Mouse (Mus musculus) left cerebral cortex, postnatal 10 days (tissue): ENCODE measurements at regions not wholly inside any gene's neighbourhood (a gene's known extent, or its start where the extent isn't known, plus 50 kb on each side); places are given as distances from the start of the nearest gene placed in this dataset.

Experiments
- DNase-seq, 2 experiments: peaks; one replicate each; pipeline ENCODE4 v3.0.0; 2021 to 2022; ENCODE audit warnings: low spot score in 2 of 2, mixed read lengths in 1 of 2; ENCODE audit errors: extremely low spot score in 1 of 2
- intact Hi-C: fragments of 180-260 bp; cut with DNase I; formaldehyde crosslinking; loops from one replicate; pipeline ENCODE4 v1.15.1; 2025

- no peak for DNase-seq
- intact Hi-C loops: no loop called here
These were observed 99.1 kb upstream of the Ccnd2 start for GRCm38 (mm10) chr6:127250874-127251670.

DNA sequence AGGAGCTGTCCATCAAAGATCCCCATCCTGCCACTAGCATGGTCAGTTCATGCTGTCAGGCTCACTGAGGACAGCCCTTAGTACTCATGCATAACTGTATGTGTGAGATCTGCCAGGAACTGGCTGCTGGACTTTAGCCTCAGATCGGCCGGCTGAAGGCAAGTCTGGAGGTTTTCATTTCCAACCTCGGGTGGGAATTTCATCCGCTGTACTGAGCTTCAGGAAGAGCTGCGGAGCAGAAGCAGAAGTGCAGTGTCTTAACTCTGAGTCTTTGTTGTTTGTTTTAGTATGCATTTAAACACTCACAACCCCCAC, 99.6 kb upstream of the Ccnd2 start:
- no peak for DNase-seq
- intact Hi-C loops: no loop called here

DNA sequence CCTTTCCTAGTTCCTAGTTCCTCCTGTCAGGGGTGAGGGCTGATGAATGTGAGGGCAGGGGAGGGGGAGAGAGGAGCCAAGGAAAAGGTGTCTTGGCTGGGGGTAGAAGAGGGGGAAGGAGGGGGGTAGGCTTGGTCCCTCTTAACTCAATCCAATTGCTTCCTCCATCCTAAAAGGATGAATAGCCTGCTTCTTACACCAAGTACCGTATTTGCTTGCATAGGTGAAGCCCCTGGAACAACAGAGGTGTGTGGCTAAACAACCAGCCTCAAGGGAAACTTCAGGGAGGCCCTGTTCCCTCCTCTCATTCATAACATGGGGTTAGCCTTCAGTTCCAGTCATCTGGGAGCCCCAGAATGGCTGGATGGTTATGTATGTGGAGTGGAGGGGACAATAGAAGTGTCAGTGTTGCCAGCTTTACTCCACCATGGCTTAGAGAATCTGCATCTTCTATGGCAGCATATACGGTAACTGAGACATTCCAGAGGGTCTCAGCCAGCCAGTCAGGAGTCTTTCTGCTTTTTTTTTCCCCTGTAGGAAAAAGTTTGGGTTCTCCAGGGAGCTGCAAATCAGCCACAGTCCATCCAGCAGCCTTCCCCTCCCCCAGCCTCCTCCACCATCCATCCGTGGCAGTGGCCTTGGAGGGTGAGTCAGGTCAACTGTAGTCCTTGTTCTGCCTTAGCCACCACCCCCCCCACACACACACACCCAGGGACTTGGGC, 100.2 kb upstream of the Ccnd2 start:
- no peak for DNase-seq
- intact Hi-C loops: no loop called here

DNA sequence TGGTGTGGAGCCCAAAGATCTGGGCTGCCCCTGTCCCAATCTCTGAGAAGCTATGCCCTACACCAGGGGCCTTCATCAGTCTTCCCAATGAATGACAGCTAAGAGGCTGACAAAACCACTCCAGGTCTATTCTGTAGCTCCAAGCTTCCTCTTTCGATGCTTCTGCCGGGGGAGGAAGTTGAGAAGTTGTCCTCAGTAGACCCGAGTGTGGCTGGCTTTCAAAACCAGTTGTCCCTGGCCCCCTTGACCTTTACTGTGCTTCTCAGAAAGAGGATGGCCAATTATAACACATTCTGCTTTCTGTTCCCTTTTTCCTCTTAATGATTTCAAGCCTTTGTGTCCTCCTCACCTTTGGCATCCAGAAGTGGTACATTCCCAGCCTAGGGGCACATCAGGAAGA, 101.9 kb upstream of the Ccnd2 start:
- intact Hi-C loops: no loop called here

DNA sequence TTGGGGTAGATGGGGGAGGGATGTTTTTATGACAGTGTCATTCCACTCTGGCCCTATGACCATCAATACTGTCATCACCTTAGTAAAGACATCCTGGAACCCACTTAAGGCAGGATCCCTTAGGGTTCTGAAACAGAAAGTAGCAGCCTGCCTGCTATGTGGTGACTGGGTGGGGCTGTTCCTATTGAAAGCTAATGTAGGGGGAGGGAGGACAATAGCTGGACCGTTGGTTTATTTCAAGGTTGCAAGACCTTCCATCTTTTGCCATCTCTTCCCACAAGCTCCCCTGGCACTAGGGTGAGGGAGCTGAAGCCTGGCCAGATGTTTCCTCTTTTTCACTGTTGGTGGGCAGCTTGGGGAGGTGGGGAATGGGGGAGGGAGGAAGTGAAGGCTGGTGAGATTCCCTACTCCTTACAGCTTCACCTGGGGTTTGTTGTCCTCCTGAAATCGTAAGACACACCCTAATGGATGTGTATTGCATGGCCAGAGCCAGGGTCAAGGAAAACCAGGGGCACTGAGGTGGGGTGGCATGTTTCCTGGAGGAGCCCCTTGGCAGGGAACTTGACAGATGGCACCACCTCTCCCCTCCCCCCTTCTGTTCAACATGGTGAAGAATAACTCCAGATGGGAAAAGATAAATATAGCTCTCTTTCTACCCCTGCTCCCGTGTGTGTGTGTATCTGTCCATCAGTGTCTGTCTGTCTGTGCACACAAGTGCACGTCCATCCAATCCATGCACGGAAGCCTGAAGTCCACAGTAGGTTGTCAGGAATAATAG, 112.1 kb upstream of the Ccnd2 start:
- peak in 1 of 2 experiments; percentile 36 for DNase-seq
- intact Hi-C loops: no loop called here

More for the DNA sequence above, 101.9 kb upstream of the Ccnd2 start:
- DNase-seq: peak in 1 of 2 experiments; percentile 18

- DNase-seq: no peak
- intact Hi-C loops: loop anchor here (5.0 kb wide), 1 partner anchor 113 kb away; the partner anchor contains the start of gene Ccnd2
These were observed 113.2 kb upstream of the Ccnd2 start for GRCm38 (mm10) chr6:127265063-127265775.

DNA sequence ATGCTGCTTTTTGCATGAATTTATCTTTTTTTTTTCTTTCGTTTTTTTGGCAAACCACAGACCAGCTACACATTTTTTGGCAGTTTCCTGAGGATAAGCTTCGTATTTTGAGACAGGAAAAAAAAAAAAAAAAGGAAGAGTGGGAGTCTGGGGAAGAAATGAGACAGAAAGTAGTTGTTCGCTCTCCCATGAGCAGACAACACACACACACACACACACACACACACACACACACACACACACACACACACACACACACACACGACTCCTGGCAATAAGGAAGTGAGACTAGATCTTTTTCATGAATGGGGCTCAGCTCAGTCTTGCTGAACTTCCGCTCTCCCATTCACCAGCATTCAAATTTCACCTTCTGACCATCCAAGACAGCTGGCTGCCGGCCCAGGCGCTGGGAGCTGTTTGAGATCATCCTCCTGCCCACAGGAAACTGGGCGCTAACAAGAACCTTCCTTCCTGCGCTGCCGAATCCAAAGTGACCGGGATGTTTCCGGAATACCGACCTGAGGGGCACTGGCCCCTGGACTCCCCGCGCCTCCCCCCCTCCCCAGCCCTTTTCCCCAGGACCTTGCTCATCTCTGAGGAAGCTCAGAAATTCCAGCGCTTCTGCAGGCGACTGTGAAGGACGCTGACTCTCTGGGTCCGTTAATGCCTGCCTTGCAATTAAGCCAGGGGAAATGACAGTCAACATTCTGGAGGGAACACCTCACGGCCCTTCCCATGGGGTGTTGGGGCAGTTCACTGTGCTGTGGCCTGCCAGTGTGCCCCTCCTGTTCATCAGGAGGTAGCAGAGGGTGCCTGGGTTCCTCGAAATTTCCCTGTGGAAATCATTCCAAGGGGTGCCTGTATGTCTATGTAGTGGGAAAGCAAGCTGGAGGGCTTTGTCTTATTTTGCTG, 114.2 kb upstream of the Ccnd2 start:
- intact Hi-C loops: loop anchor here (5.0 kb wide), 1 partner anchor 114 kb away; the partner anchor contains the start of gene Ccnd2
- DNase-seq: peak; percentile 77 to 87

- intact Hi-C loops: loop anchor here (5.0 kb wide), 1 partner anchor 114 kb away; the partner anchor contains the start of gene Ccnd2
These were observed 114.8 kb upstream of the Ccnd2 start for GRCm38 (mm10) chr6:127266813-127267165.

DNA sequence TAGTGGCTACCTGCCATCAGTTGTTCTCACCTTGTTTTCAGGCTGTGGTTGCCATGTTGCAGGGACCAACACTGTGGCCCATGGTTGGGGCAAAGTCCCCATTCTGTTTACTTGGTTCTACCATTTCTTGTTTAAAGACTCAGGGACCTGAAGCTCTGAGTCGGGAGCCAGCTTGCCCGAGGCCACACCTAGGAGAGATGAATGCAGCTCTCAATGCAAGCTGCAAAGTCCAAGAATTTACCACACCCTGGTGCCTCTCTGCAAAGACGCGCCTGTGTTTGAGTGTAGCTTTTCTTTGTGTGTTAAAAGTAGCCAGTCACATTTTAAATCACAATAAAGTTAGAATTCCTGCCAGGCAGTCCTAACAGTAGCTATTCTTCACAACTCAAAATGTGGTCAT, 117.0 kb upstream of the Ccnd2 start:
- no peak for DNase-seq
- intact Hi-C loops: loop anchor here (5.0 kb wide), 1 partner anchor 117 kb away; the partner anchor contains the start of gene Ccnd2

More at GRCm38 (mm10) chr6:127266813-127267165, 114.8 kb upstream of the Ccnd2 start:
- peak; percentile 11 to 42 for DNase-seq

DNA sequence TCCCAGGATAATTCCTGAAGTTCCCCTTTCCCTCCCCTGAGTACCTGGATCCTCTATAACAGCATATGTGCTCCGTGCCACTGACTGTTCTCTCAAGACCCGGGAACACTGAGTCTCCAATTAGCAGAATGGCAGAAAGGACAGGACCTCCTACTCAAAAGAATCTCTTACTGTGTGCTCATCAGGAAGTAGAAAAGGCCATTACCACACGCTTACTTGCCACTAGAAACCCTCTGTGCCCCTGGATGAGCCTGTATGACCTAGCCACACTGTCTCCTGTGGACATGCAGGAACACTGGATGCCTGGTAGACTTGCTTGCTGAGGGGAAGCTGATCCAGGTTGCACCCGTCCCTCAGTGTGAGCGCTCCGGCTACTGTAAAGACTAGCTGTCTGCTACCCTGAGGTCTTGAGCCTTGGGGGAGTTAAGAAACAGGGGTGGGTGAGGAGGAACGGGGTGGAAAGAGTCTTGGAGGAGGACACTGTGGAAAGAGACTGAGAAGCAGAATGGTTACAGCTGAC, 117.6 kb upstream of the Ccnd2 start:
- no peak for DNase-seq
- intact Hi-C loops: loop anchor here (5.0 kb wide), 1 partner anchor 117 kb away; the partner anchor contains the start of gene Ccnd2

GRCm38 (mm10) chr6:127270774-127271173, 118.8 kb upstream of the Ccnd2 start:
- DNase-seq: no peak
- intact Hi-C loops: no loop called here

GRCm38 (mm10) chr6:127271418-127271817, 119.4 kb upstream of the Ccnd2 start:
- intact Hi-C loops: no loop called here

DNA sequence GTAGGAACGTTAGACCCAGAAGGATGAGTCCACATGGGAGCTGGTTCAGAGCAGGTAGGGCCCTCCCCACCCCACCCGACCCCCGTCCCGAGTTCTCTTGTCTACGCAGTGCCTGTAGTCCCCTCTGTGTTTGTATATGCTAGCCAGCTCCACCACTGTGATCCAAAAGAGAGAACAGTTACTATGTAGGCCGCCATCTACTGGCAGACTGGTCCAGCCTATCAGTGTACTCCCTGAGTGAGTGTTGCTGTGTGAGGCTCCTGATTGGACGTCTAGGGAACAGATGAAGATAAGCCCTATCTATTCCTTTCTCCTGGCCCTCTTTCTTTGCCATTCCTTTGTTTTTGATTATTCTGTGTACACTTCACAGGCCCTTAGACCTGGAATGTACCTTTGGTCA, 120.6 kb upstream of the Ccnd2 start:
- DNase-seq: peak in 1 of 2 experiments; percentile 37
- intact Hi-C loops: no loop called here

More at GRCm38 (mm10) chr6:127271418-127271817, 119.4 kb upstream of the Ccnd2 start:
- no peak for DNase-seq

- DNase-seq: no peak
- intact Hi-C loops: no loop called here
These were observed 122.9 kb upstream of the Ccnd2 start for GRCm38 (mm10) chr6:127274732-127275429.

DNA sequence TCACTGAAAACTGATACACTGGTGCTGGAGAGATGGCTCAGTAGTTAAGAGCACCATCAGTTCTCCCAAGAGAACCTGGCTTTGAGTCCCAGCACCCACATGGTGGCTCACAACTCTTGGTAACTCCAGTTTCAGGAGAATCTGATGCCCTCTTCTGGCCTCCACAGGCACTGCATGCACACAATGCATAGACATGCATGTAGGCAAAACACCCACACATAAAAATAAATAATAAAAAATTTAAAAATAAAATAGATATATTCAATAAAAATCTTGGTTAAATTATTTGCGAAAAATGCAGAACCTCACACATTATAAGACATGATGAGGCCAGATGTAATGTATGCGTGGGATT, 123.4 kb upstream of the Ccnd2 start:
- no peak for DNase-seq
- intact Hi-C loops: no loop called here

DNA sequence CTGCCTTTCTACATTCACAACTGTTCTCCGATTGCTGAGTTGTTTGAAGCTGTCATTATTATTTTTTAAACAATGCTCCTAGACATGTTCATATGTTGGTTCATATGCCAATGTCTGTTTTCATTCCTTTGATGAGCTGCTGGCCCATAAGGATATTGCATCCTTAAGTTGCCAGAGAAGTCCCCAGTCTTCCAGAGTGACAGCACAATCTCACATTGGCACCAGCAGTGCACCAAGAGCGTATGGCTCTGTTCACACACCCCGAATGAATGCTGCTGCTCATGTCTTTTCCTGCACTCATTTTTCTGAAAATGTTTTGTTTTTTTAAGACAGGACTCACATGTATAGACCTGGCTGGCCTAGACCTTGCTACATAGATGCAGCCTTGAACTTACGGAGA, 124.4 kb upstream of the Ccnd2 start:
- DNase-seq: no peak
- intact Hi-C loops: no loop called here

DNA sequence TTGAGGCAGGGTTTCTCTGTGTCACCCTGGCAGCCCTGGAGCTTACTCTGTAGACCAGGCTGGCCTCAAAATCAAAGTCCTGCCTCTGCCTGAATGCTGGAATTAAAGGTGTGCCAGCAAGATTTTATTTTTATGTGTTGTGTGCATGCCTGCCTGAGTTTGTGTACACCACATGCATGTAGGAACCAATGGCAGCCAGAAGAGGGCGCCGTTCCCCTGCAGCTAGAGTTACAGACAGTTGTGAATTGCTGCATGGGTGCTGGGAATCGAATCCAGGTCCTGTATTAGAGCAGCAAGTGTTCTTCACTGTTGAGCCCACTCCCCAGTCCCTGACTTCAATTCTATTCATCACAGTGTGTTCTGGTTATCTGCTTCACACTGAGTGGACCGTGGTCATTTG, 126.4 kb upstream of the Ccnd2 start:
- intact Hi-C loops: no loop called here
- peak in 1 of 2 experiments; percentile 10 for DNase-seq
